Mouse (Mus musculus): ENCODE measurements around the gene Gdpgp1. TPM values are rescaled to one million over a fixed set of nuclear protein-coding genes. Genes with fewer than 3 reads are reported as not detected.
A peak's percentile ranks its signal among the peaks of the same experiment; 100 is the strongest.

The Gdpgp1 gene
- total and polyA plus RNA-seq, 2 experiments from 2014 or later = 2.3 to 5.5 TPM

DNA sequence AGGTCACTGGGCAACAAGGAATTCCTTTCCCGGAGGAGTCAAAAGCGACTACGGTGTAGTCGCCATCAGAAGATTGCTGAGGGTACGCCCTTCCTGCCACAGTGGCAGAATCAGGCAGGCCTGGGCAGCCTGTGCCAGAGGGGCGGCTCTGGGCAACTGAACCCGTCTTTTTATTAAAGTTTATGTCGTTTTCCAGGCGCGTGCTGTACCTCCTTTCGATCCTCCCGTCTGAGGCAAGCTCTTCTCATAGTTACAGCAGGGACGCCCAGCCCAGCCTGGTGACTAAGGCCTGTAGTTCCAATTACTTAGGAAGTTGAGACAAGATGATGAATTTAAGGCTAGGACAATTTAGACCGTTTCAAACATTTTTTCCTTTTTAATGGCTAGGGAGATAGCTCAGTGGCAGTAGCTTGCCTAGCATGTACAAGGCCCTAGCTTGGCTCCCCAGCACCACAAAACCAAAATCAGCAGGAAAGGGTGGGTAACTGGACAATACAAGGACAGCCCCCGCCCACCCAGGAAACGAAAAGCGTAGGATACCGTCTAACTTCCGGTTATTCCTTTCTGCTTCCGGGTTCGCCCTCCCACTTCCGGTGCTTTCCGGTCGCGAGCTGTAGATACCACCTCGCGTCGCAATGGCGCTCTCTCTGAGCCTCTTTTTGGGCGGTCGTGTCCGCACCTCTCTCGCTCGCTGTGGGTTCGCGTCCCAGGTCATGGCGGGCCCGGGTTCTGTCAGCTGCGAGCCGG, 28.1 kb downstream of the Gdpgp1 start, which contains the start of gene Ngrn:
Ngrn (plus strand) TSS at position 591 of the 747 bp plus-strand sequence.
- Histone ChIP-seq H3K27me3 (ENCODE audit: control insufficient read depth, insufficient read depth, low read length) (peaks cover 5% of the 10 kb centered on the region), H3K4me1 (ENCODE audit: control insufficient read depth, insufficient read depth) (peaks cover 8% of the 10 kb centered on the region), H3K27ac (ENCODE audit: low read depth) (peak within 1 kb of the TSS; percentile 85), H3K4me3 (ENCODE audit: low read depth, low read length) (peak within 1 kb of the TSS; percentile 80), H3K9ac (replicated peaks; ENCODE audit: low read depth, low read length) (peak within 1 kb of the TSS; percentile 85), H3K36me3 (replicated peaks; ENCODE audit: control insufficient read depth, insufficient read depth, low read length) (peaks cover 26% of the 10 kb centered on the region), H3K9me3 (replicated peaks; ENCODE audit: control insufficient read depth, low read length) (no peaks in the 10 kb centered on the region), H3K4me2 (ENCODE audit: low read depth, low read length) (peak within 1 kb of the TSS; percentile 85)
- WGBS = 23% methylated on average over 40 of the region's 40 CpGs
- peak; percentile 94 for ATAC-seq (ENCODE audit: insufficient read depth, low read depth)
- 0 out of 2 replicates have a peak, but pooled peaks have one; percentile 61 for TF ChIP-seq EP300 (IDR thresholded peaks at IDR 0.05; ENCODE audit: low read depth)
- peak; percentile 29 for TF ChIP-seq CTCF (IDR thresholded peaks at IDR 0.05; ENCODE audit: low read depth)
- peak; percentile 88 for DNase-seq (ENCODE audit: low spot score)

DNA sequence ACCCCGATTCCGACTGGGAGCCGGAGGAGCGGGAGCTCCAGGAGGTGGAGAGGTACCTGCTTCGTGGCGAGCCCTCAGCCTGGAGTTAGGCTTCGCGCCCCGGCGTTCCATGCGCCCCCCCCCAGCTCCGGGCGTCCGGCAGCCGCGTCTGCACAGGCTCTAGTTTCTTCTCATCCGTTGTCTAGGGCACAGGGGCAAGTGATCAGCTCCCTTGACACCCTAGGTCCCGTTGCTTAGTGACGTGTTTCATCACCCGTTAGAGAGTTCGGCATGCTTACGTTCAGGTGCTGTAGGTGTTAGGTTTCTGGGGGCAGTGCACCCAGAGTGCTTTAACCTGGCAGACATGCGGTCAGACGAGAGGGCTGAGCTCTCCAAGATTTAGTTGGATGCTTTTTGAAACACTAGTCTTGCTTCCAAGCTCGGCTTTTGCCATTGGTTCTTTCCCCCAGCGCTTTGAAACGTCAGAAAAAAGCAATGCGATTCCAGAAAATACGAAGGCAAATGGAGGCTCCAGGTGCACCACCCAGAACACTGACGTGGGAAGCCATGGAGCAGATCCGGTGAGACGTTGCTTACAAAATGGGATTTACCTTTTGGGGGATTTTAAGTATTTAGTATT, 28.8 kb downstream of the Gdpgp1 start:
- H3K27ac ChIP-seq (ENCODE audit: low read depth) = peak overlapping the region; percentile 85
- peaks cover 5% of the 10 kb centered on the region for H3K27me3 ChIP-seq (ENCODE audit: control insufficient read depth, insufficient read depth, low read length)
- H3K9ac ChIP-seq (replicated peaks; ENCODE audit: low read depth, low read length) = peak overlapping the region; percentile 85
- no peaks in the 10 kb centered on the region for H3K9me3 ChIP-seq (replicated peaks; ENCODE audit: control insufficient read depth, low read length)
- DNase-seq (ENCODE audit: low spot score) (peak; percentile 17), ATAC-seq (ENCODE audit: insufficient read depth, low read depth) (no peak; the same call in 1 of the 2 replicates)
- H3K4me2 ChIP-seq (ENCODE audit: low read depth, low read length) = peak overlapping the region; percentile 85
- WGBS = under 1% methylated on average over 32 of the region's 32 CpGs
- H3K4me1 ChIP-seq (ENCODE audit: control insufficient read depth, insufficient read depth) = peaks cover 8% of the 10 kb centered on the region
- peaks cover 33% of the 10 kb centered on the region for H3K36me3 ChIP-seq (replicated peaks; ENCODE audit: control insufficient read depth, insufficient read depth, low read length)
- TF ChIP-seq EP300 (IDR thresholded peaks at IDR 0.05; ENCODE audit: low read depth) (no peak), CTCF (IDR thresholded peaks at IDR 0.05; ENCODE audit: low read depth) (no peak)
- peak overlapping the region; percentile 80 for H3K4me3 ChIP-seq (ENCODE audit: low read depth, low read length)

- H3K27ac ChIP-seq (ENCODE audit: low read depth) = no peak overlapping the region
- H3K9me3 ChIP-seq (replicated peaks; ENCODE audit: control insufficient read depth, low read length) = no peaks in the 10 kb centered on the region
- H3K9ac ChIP-seq (replicated peaks; ENCODE audit: low read depth, low read length) = no peak overlapping the region
- H3K4me2 ChIP-seq (ENCODE audit: low read depth, low read length) = no peak overlapping the region
- peaks cover 16% of the 10 kb centered on the region for H3K4me1 ChIP-seq (ENCODE audit: control insufficient read depth, insufficient read depth)
- WGBS = 88% methylated on average over 12 of the region's 12 CpGs
- H3K4me3 ChIP-seq (ENCODE audit: low read depth, low read length) = no peak overlapping the region
- H3K36me3 ChIP-seq (replicated peaks; ENCODE audit: control insufficient read depth, insufficient read depth, low read length) = peaks cover 38% of the 10 kb centered on the region
- DNase-seq (ENCODE audit: low spot score) (no peak), ATAC-seq (ENCODE audit: insufficient read depth, low read depth) (no peak)
- H3K27me3 ChIP-seq (ENCODE audit: control insufficient read depth, insufficient read depth, low read length) = peaks cover under 1% of the 10 kb centered on the region; the same call in 1 of the 2 replicates
- TF ChIP-seq CTCF (IDR thresholded peaks at IDR 0.05; ENCODE audit: low read depth) = no peak
- TF ChIP-seq EP300 (IDR thresholded peaks at IDR 0.05; ENCODE audit: low read depth) = no peak
Measured at GRCm38 (mm10) chr7:80264606-80265005, 31.9 kb downstream of the Gdpgp1 start.

DNA sequence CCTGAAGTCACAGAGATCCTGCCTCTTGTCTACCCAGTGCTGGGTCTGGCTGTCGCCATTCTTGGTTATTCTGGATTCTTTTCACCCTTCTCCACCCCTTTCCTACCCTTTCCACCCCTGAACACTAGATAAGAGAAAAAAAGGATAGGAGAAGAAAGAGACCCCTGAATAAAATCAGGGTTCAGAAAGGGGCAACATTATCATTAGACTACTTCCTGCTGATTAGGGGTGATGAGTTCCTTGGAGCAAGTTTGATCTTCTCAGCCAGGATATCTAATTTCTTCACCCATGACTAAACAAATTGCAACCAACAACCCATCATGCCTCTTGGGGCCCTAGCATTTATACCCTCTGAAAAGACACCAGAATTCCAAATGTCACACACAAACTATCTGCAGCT, 35.1 kb downstream of the Gdpgp1 start:
- ATAC-seq (ENCODE audit: insufficient read depth, low read depth) (no peak), DNase-seq (ENCODE audit: low spot score) (no peak)
- peaks cover 41% of the 10 kb centered on the region for H3K36me3 ChIP-seq (replicated peaks; ENCODE audit: control insufficient read depth, insufficient read depth, low read length)
- H3K9ac ChIP-seq (replicated peaks; ENCODE audit: low read depth, low read length) = no peak overlapping the region
- H3K4me2 ChIP-seq (ENCODE audit: low read depth, low read length) = no peak overlapping the region
- no peak overlapping the region for H3K4me3 ChIP-seq (ENCODE audit: low read depth, low read length)
- 55% methylated on average over 1 of the region's 1 CpGs for WGBS
- peaks cover 23% of the 10 kb centered on the region for H3K4me1 ChIP-seq (ENCODE audit: control insufficient read depth, insufficient read depth)
- H3K27ac ChIP-seq (ENCODE audit: low read depth) = no peak overlapping the region
- no peaks in the 10 kb centered on the region for H3K27me3 ChIP-seq (ENCODE audit: control insufficient read depth, insufficient read depth, low read length)
- H3K9me3 ChIP-seq (replicated peaks; ENCODE audit: control insufficient read depth, low read length) = no peaks in the 10 kb centered on the region
- TF ChIP-seq EP300 (IDR thresholded peaks at IDR 0.05; ENCODE audit: low read depth) (no peak), CTCF (IDR thresholded peaks at IDR 0.05; ENCODE audit: low read depth) (no peak)

GRCm38 (mm10) chr7:80268897-80269750, 36.5 kb downstream of the Gdpgp1 start, which contains the start of gene Vps33b:
TSS of gene Vps33b (plus strand) at chr7:80269649.
- peak; percentile 90 for ATAC-seq (ENCODE audit: insufficient read depth, low read depth)

More at GRCm38 (mm10) chr7:80268897-80269750, 36.5 kb downstream of the Gdpgp1 start, which contains the start of gene Vps33b:
- TF ChIP-seq EP300 (IDR thresholded peaks at IDR 0.05; ENCODE audit: low read depth) (no peak), CTCF (IDR thresholded peaks at IDR 0.05; ENCODE audit: low read depth) (no peak)
- no peaks in the 10 kb centered on the region for H3K27me3 ChIP-seq (ENCODE audit: control insufficient read depth, insufficient read depth, low read length)
- H3K4me2 ChIP-seq (ENCODE audit: low read depth, low read length) = peak within 1 kb of the TSS; percentile 83
- peaks cover 37% of the 10 kb centered on the region for H3K36me3 ChIP-seq (replicated peaks; ENCODE audit: control insufficient read depth, insufficient read depth, low read length)
- H3K27ac ChIP-seq (ENCODE audit: low read depth) = peak within 1 kb of the TSS; percentile 85
- peaks cover 23% of the 10 kb centered on the region for H3K4me1 ChIP-seq (ENCODE audit: control insufficient read depth, insufficient read depth)
- peak within 1 kb of the TSS; percentile 56 for H3K9ac ChIP-seq (replicated peaks; ENCODE audit: low read depth, low read length)
- peak; percentile 91 for DNase-seq (ENCODE audit: low spot score)
- WGBS = 4% methylated on average over 21 of the region's 21 CpGs
- no peaks in the 10 kb centered on the region for H3K9me3 ChIP-seq (replicated peaks; ENCODE audit: control insufficient read depth, low read length)
- H3K4me3 ChIP-seq (ENCODE audit: low read depth, low read length) = peak within 1 kb of the TSS; percentile 73

All from heart, postnatal 0 days (tissue).